Mouse (Mus musculus) forebrain, embryonic 14.5 days (tissue): ENCODE results near the gene Mars. TPM values are rescaled to one million over a fixed set of nuclear protein-coding genes. Genes with fewer than 3 reads are reported as not detected.

Experiments
- ATAC-seq: fragments of 200-750 bp; cut with Nextera tagmentation; 2 replicates; pipeline ENCODE4 v1.8.0; 2017; ENCODE audit warnings: mild to moderate bottlenecking, moderate library complexity
- DNase-seq: peaks from one replicate; pipeline ENCODE4 v3.0.0-alpha.2; 2015; ENCODE audit warnings: low spot score
- H3K27ac ChIP-seq: fragments of 300-500 bp; sonication (generic); 2 replicates; pipeline ENCODE4 v1.5.1; 2014; ENCODE audit warnings: low read depth, mild to moderate bottlenecking, control low read depth, low read length, moderate library complexity
- H3K27me3 ChIP-seq: fragments of 300-500 bp; sonication (generic); replicated peaks from 2 replicates; pipeline ENCODE4 v1.6.1; 2014; ENCODE audit warnings: low read length, control low read depth, mixed read lengths; ENCODE audit not compliant: control insufficient read depth, insufficient read depth
- H3K36me3 ChIP-seq: fragments of 300-500 bp; sonication (generic); 2 replicates; pipeline ENCODE4 v1.6.1; 2014; ENCODE audit warnings: low read length, control low read depth; ENCODE audit not compliant: control insufficient read depth, insufficient read depth
- H3K4me1 ChIP-seq: fragments of 300-500 bp; sonication (generic); 2 replicates; pipeline ENCODE4 v1.6.1; 2014; ENCODE audit warnings: antibody characterized with exemption, low read length, control low read depth; ENCODE audit not compliant: control insufficient read depth, insufficient read depth
- H3K4me2 ChIP-seq: fragments of 300-500 bp; sonication (generic); 2 replicates; pipeline ENCODE4 v1.6.1; 2014; ENCODE audit warnings: mild to moderate bottlenecking, control low read depth, low read length
- H3K4me3 ChIP-seq: fragments of 300-500 bp; sonication (generic); 2 replicates; pipeline ENCODE4 v1.5.1; 2014; ENCODE audit warnings: low read depth, low read length, control low read depth
- H3K9ac ChIP-seq: fragments of 300-500 bp; sonication (generic); 2 replicates; pipeline ENCODE4 v1.6.1; 2014; ENCODE audit warnings: mild to moderate bottlenecking, low read length, control low read depth, moderate library complexity
- H3K9me3 ChIP-seq: fragments of 300-500 bp; sonication (generic); replicated peaks from 2 replicates; pipeline ENCODE4 v1.6.1; 2016; ENCODE audit warnings: low read length, control low read depth, mixed read lengths; ENCODE audit not compliant: control insufficient read depth
- WGBS: fragments of 180-500 bp; shearing (Covaris S2); extraction: QIAGEN DNeasy Blood & Tissue Kit; methylation state at CpG from one replicate; pipeline ENCODE4 v1.1.7; 2014; 5-methylcytosine and 5-hydroxymethylcytosine counted together
- polyA plus RNA-seq: library from polyadenylated mRNA; unstranded; fragments of >200 nt; fragmentation: Nextera tagmentation; extraction: Ambion mirVana; gene quantifications from 2 replicates; pipeline ENCODE4 v1.2.1, GENCODE M21; 2014

Gene Mars
- polyA plus RNA-seq, 1 experiment from 2014 or later, result 124 TPM

DNA sequence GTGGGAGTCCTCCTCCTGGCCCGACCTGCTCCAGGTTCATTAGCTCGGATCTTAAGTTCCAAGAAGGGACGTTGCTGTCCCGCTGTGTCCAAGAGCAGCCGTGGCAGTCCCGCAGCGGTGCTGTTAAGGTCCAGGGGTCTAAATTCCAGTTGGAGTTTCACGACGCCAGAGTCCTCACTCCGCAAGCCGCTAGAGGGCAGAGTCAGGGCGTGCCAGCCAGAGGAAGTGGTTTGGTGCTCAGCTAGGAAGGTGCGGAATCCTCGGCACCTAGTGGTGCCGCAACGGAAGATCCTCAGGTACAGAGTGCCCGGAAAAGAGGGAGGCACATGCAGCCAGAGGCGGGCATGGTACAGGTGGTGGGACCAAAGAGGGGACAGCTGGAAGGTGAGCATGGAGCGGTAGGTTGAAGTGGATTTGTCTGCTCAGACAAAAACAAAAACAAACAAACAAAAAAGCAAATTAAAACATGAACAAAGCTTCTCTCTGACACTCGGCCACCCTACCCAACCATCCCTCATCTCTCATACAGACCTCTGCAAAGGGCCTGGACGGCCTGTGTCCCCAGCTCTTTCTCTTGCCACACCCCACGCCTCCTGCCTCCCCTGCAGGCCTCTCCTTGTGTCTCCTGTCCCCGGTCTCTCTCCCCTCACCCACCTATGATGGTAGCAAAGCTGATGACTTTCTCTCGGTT, 39.2 kb upstream of the Mars start:
- ATAC-seq, result peak; percentile 84
- peak overlapping the region; percentile 41 for H3K4me2 ChIP-seq
- no peaks in the 10 kb centered on the region for H3K4me1 ChIP-seq
- peak overlapping the region; percentile 22; the same call in 1 of the 2 replicates for H3K9ac ChIP-seq
- H3K4me3 ChIP-seq, result no peak overlapping the region
- no peaks in the 10 kb centered on the region for H3K27me3 ChIP-seq
- H3K36me3 ChIP-seq, result no peaks in the 10 kb centered on the region
- 13% methylated on average over 24 of the region's 24 CpGs for WGBS
- no peak overlapping the region for H3K27ac ChIP-seq
- peak; percentile 77 for DNase-seq
- no peaks in the 10 kb centered on the region for H3K9me3 ChIP-seq

DNA sequence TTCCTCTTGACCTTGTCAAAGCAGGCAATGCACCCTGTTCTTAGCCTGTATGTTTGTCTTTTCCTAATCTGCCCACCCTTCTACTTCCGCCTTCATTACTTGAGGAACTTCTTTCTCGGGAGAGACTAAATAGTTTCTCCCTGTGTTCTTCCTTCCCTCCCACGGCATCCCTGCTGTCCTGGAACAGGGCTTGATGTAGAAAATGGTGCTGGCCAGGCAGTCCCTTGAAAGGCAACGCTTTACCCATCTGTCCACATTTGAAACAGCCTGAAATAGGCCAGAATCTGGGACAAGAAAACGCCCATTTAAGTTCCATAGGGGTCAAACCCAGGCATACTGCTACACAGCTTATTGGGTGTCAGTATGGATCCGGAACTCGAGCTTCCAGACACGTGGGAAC, 38.2 kb upstream of the Mars start:
- ATAC-seq, result no peak

DNA sequence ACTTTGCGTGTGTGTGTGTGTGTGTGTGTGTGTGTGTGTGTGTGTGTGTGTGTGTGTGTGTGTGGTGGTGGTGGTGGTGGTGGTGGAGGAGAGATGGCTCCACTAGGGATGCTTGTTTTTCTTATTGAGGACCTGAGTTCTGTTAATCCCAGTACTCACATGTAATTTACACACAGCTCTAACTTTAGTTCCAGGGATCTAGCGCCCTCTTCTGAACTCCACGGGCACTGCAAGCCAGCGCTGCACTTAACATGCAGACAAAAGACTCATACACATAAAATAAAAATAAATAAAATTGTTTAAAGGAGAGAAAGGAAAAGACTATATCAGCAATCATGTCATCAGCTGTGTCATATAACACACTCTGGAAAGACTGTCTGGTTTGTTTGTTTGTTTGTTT, 37.4 kb upstream of the Mars start:
- Histone ChIP-seq H3K27ac (no peak overlapping the region), H3K9me3 (no peaks in the 10 kb centered on the region), H3K4me3 (no peak overlapping the region), H3K4me2 (no peak overlapping the region), H3K4me1 (no peaks in the 10 kb centered on the region), H3K9ac (no peak overlapping the region), H3K27me3 (no peaks in the 10 kb centered on the region), H3K36me3 (no peaks in the 10 kb centered on the region)
- 71% methylated on average over 4 of the region's 4 CpGs for WGBS
- DNase-seq (no peak), ATAC-seq (no peak)

More for the DNA sequence above, 38.2 kb upstream of the Mars start:
- Histone ChIP-seq H3K36me3 (no peaks in the 10 kb centered on the region), H3K4me2 (no peak overlapping the region), H3K9ac (no peak overlapping the region), H3K27ac (no peak overlapping the region), H3K9me3 (no peaks in the 10 kb centered on the region), H3K4me3 (no peak overlapping the region), H3K27me3 (no peaks in the 10 kb centered on the region), H3K4me1 (no peaks in the 10 kb centered on the region)
- no peak for DNase-seq
- WGBS, result 84% methylated on average over 8 of the region's 8 CpGs

DNA sequence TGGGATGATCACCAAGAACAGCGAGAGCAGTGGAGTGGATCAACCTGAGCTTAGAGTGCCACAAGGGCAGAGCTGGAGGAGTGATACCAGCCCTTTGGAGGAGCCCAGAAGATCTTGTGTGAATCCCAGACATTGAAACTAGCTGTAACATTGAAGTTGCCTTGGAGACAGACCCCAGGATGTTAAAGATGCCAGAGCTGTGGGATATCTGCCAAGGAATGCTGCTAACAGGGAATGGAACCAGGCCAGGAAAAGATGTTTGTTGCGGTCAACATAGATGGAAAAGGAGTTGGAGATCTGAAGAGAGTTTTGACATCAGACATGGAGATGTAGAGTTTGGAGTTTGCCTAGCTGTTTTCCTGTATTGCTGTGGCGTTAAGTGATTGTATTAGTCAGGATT, 34.6 kb upstream of the Mars start:
- Histone ChIP-seq H3K9ac (no peak overlapping the region), H3K4me2 (no peak overlapping the region), H3K4me3 (no peak overlapping the region), H3K9me3 (no peaks in the 10 kb centered on the region), H3K27me3 (peaks cover 6% of the 10 kb centered on the region; the same call in 1 of the 2 replicates), H3K36me3 (no peaks in the 10 kb centered on the region), H3K27ac (no peak overlapping the region), H3K4me1 (peaks cover 9% of the 10 kb centered on the region)
- WGBS, result 80% methylated on average over 3 of the region's 3 CpGs
- DNase-seq (no peak), ATAC-seq (no peak)

DNA sequence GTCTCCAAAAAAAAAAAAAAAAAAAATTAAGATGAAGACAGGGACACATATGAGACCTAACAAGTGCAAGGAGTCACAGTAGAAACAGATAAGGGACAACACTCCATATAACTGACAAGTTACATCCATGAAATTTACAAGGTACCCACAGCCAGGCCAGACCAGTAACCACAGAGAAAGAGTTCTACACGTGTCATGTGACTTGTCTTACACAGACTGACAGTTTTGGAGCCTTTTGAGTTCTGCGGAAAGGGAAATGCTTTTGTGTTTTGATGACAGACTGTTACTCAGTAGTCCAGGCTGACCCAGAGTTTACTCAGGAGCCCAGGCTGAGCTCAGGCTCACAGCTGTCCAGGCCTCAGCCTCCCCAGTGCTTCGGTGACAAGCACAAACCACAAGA, 31.4 kb upstream of the Mars start:
- H3K27me3 ChIP-seq, result peaks cover 23% of the 10 kb centered on the region; the same call in 1 of the 2 replicates
- no peak overlapping the region for H3K4me3 ChIP-seq
- 71% methylated on average over 3 of the region's 3 CpGs for WGBS
- H3K9me3 ChIP-seq, result no peaks in the 10 kb centered on the region
- peaks cover 23% of the 10 kb centered on the region for H3K4me1 ChIP-seq
- no peak for DNase-seq
- no peak overlapping the region for H3K27ac ChIP-seq
- no peaks in the 10 kb centered on the region for H3K36me3 ChIP-seq
- no peak overlapping the region for H3K9ac ChIP-seq
- ATAC-seq, result no peak
- no peak overlapping the region for H3K4me2 ChIP-seq

DNA sequence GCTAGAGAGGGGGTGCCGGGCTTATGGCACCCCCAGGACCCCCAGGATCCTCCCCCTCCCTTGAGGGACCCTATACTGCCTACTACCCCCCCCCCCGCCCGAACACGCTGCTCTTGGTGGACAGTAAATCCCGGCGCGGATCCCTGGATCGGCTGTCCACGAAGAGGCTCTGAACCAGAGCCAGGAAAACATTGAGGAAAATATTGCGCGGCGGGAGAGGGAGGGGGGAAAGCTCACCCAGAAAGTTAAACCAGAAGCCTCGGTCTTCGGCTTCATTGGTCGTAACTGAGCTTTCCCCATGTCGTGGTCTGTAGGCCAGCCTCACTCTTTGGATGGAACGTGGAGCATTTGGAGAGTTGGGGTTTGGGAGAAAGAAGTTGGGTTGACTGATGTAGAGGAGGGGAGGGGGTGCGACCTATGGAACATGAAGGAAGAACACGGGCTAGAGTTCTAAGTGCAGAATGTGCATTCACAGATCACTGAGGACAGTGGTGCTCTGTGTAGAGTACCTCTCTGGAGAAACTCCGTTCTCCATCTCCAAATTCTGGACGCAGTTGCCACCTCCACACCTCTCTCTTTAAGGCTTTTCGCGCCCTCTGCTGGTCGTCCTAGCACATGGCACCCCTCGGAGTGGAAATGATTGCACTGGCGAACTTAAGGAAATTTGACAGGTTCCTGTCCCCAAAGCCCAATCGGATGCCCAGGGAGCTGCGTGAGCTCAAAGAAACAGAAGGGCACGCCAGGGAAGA, 30.5 kb upstream of the Mars start, which contains the start of gene Gli1:
TSS of gene Gli1 (minus strand) at position 84 of the 749 bp plus-strand sequence.
- H3K36me3 ChIP-seq, result no peaks in the 10 kb centered on the region
- peak within 1 kb of the TSS; percentile 64 for H3K4me2 ChIP-seq
- ATAC-seq, result peak; percentile 53
- WGBS, result under 1% methylated on average over 29 of the region's 29 CpGs
- no peak within 1 kb of the TSS for H3K9ac ChIP-seq
- H3K27me3 ChIP-seq, result peaks cover 23% of the 10 kb centered on the region; the same call in 1 of the 2 replicates
- DNase-seq, result peak; percentile 82
- no peaks in the 10 kb centered on the region for H3K9me3 ChIP-seq
- peaks cover 23% of the 10 kb centered on the region for H3K4me1 ChIP-seq
- H3K4me3 ChIP-seq, result peak within 1 kb of the TSS; percentile 29
- H3K27ac ChIP-seq, result no peak within 1 kb of the TSS

DNA sequence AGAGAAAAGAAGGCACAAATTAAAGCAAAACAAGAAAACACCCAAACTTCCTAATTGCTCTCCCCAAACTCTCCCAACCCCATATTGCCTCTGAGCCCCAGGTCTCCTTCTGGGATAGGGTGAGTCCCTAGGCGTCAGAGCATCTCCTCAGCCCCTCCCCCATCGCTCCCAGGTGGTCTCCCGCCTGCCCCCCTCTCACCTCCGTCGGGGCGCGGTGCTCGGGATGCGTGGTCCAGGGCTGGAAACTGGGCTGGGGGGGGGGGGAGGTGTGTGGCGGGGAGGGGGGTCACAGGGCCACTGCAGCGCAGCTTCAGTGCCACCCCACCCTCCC, 29.7 kb upstream of the Mars start:
- H3K4me3 ChIP-seq, result peak overlapping the region; percentile 29

DNA sequence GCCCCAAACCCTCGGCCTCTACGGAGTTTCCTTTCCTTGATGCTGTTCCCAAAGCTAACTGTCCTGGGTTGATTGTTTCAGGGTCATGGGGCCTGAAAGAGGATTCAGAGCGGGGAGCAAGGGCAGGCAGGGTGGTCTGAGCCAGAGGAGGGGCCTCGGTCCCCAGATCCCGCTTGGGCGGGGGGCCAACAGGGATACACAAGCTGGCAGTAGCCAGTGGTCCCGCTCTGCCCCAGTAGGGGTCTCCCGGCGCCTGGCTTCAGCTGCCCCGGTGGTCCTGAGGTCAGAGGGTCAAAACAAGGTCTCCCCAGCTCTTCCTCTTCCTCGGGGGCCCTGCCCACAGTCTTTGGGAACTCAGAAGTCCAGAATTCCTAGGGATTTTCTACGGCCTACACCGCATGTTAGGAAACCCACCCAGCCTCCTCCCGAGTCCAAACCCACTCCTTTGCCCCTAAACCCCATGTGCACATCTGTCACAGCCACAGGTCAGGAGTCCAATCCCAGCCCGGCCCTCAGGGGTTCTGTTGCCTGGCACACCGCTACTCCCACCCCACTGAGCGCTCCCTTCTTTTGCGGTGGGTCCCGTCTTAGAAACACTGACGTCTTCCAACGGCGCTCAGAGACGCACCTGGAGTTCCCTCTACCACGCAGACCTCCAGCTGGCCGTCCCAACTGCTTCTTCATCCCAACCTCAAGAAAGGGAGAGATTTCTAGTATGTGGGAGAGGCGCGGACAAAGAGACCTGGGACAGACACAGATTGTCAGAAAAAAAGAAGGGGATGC, 29.2 kb upstream of the Mars start:
- WGBS, result under 1% methylated on average over 26 of the region's 27 CpGs
- peak overlapping the region; percentile 64 for H3K4me2 ChIP-seq
- no peaks in the 10 kb centered on the region for H3K9me3 ChIP-seq
- ATAC-seq, result no peak
- DNase-seq, result peak; percentile 51
- no peaks in the 10 kb centered on the region for H3K36me3 ChIP-seq
- H3K9ac ChIP-seq, result no peak overlapping the region
- peaks cover 23% of the 10 kb centered on the region; the same call in 1 of the 2 replicates for H3K27me3 ChIP-seq
- peaks cover 23% of the 10 kb centered on the region for H3K4me1 ChIP-seq
- H3K4me3 ChIP-seq, result peak overlapping the region; percentile 29
- no peak overlapping the region for H3K27ac ChIP-seq

More for the DNA sequence above, 29.7 kb upstream of the Mars start:
- no peak overlapping the region for H3K9ac ChIP-seq
- peaks cover 23% of the 10 kb centered on the region; the same call in 1 of the 2 replicates for H3K27me3 ChIP-seq
- WGBS, result 3% methylated on average over 10 of the region's 11 CpGs
- H3K36me3 ChIP-seq, result no peaks in the 10 kb centered on the region
- DNase-seq (no peak), ATAC-seq (no peak)
- H3K9me3 ChIP-seq, result no peaks in the 10 kb centered on the region
- H3K27ac ChIP-seq, result no peak overlapping the region
- H3K4me2 ChIP-seq, result peak overlapping the region; percentile 64
- peaks cover 23% of the 10 kb centered on the region for H3K4me1 ChIP-seq
